In genomic region chr2:91649553-91650359, GRCm38 (mm10) we compare ENCODE assay signal across 8 mouse cellular contexts. TPM values are rescaled to one million over a fixed set of nuclear protein-coding genes. Genes with fewer than 3 reads are reported as not detected.
DNase-seq lines count a peak whose midpoint lies in the region; ATAC-seq and TF ChIP-seq lines count a peak whose summit lies in the region.

Gene Zfp408, minus strand, starts transcription at chr2:91649791.
Gene Arhgap1, plus strand, starts transcription at chr2:91649860.

- H3K27me3 ChIP-seq in G1E (ENCODE audit: insufficient read depth, low read length) = no peaks in the 10 kb centered on the region
- H3K27me3 ChIP-seq in forebrain, embryonic 16.5 days (replicated peaks; ENCODE audit: control insufficient read depth, insufficient read depth, low read length) = no peaks in the 10 kb centered on the region
- H3K27me3 ChIP-seq in lung, embryonic 14.5 days (ENCODE audit: insufficient read depth, low read length) = no peaks in the 10 kb centered on the region
- no peaks in the 10 kb centered on the region for H3K27me3 ChIP-seq in thymus, adult 2 months (ENCODE audit: control insufficient read depth, insufficient read depth, low read length)

- peaks cover 67% of the 10 kb centered on the region for H3K36me3 ChIP-seq in G1E (replicated peaks)
- peaks cover 21% of the 10 kb centered on the region for H3K36me3 ChIP-seq in forebrain, embryonic 16.5 days (ENCODE audit: control insufficient read depth, insufficient read depth)
- H3K36me3 ChIP-seq in lung, embryonic 14.5 days (ENCODE audit: insufficient read depth) = peaks cover 57% of the 10 kb centered on the region
- peaks cover 22% of the 10 kb centered on the region for H3K36me3 ChIP-seq in thymus, adult 2 months (ENCODE audit: control insufficient read depth, insufficient read depth, low read length)

- H3K9me3 ChIP-seq in G1E (replicated peaks) = no peaks in the 10 kb centered on the region
- H3K9me3 ChIP-seq in forebrain, embryonic 16.5 days (ENCODE audit: control insufficient read depth, low read length) = no peaks in the 10 kb centered on the region
- no peaks in the 10 kb centered on the region for H3K9me3 ChIP-seq in lung, embryonic 14.5 days (ENCODE audit: low read depth, low read length)

- WGBS in forebrain, embryonic 16.5 days = under 1% methylated on average over 44 of the region's 44 CpGs
- 0% methylated on average over 44 of the region's 44 CpGs for WGBS in lung, embryonic 14.5 days
- under 1% methylated on average over 44 of the region's 44 CpGs for WGBS in olfactory bulb, adult 2 months
- under 1% methylated on average over 44 of the region's 44 CpGs for WGBS in thymus, adult 2 months

- intact Hi-C loops in heart, postnatal 36 days (cut with DNase I) = loop anchor here (2.0 kb wide), 1 partner anchor 61 kb away; the partner anchor contains the start of genes Atg13 and Harbi1

- H3K4me2 ChIP-seq in forebrain, embryonic 16.5 days (ENCODE audit: low read length) = peak within 1 kb of the TSS; percentile 100
- H3K4me2 ChIP-seq in lung, embryonic 14.5 days = peak within 1 kb of the TSS; percentile 99

- peak; percentile 60; the same call in 1 of the 2 replicates for TF ChIP-seq POLR2A in olfactory bulb, adult 2 months (IDR thresholded peaks at IDR 0.05; ENCODE audit: insufficient read depth, low read depth, low read length)
- peak; percentile 60 for TF ChIP-seq POLR2A in thymus, adult 2 months (IDR thresholded peaks at IDR 0.05; ENCODE audit: control insufficient read depth, extremely low read depth, insufficient read depth, low read length, poor library complexity)

- H3K4me3 ChIP-seq in G1E (ENCODE audit: low read depth, low read length) = peak within 1 kb of the TSS; percentile 80
- H3K4me3 ChIP-seq in forebrain, embryonic 16.5 days (replicated peaks; ENCODE audit: low read length) = peak within 1 kb of the TSS; percentile 72
- H3K4me3 ChIP-seq in layer of hippocampus, adult 2 months = peak within 1 kb of the TSS; percentile 68
- H3K4me3 ChIP-seq in lung, embryonic 14.5 days (ENCODE audit: low read depth, low read length) = peak within 1 kb of the TSS; percentile 66
- H3K4me3 ChIP-seq in olfactory bulb, adult 2 months (ENCODE audit: insufficient read depth, low read depth, low read length) = peak within 1 kb of the TSS; percentile 65
- H3K4me3 ChIP-seq in thymus, adult 2 months (ENCODE audit: control insufficient read depth, insufficient read depth, low read length) = peak within 1 kb of the TSS; percentile 95

- peak within 1 kb of the TSS; percentile 90 for H3K27ac ChIP-seq in forebrain, embryonic 16.5 days (ENCODE audit: low read length)
- H3K27ac ChIP-seq in layer of hippocampus, adult 2 months = peak within 1 kb of the TSS; percentile 98
- peak within 1 kb of the TSS; percentile 92 for H3K27ac ChIP-seq in lung, embryonic 14.5 days (ENCODE audit: low read depth)
- peak within 1 kb of the TSS; percentile 82 for H3K27ac ChIP-seq in olfactory bulb, adult 2 months (ENCODE audit: insufficient read depth, low read depth, low read length)
- H3K27ac ChIP-seq in thymus, adult 2 months (ENCODE audit: control insufficient read depth, insufficient read depth, low read length) = peak within 1 kb of the TSS; percentile 84

- H3K4me1 ChIP-seq in G1E (ENCODE audit: insufficient read depth, low read depth, low read length) = peaks cover 50% of the 10 kb centered on the region
- H3K4me1 ChIP-seq in forebrain, embryonic 16.5 days (replicated peaks; ENCODE audit: control insufficient read depth, insufficient read depth, low read length) = peaks cover 22% of the 10 kb centered on the region
- peaks cover 4% of the 10 kb centered on the region; the same call in 1 of the 2 replicates for H3K4me1 ChIP-seq in lung, embryonic 14.5 days (ENCODE audit: insufficient read depth)
- H3K4me1 ChIP-seq in olfactory bulb, adult 2 months (ENCODE audit: control insufficient read depth, insufficient read depth, low read length) = peaks cover 30% of the 10 kb centered on the region
- H3K4me1 ChIP-seq in thymus, adult 2 months (replicated peaks; ENCODE audit: control insufficient read depth, insufficient read depth, low read length) = peaks cover 34% of the 10 kb centered on the region

- peak; percentile 96 for ATAC-seq in G1E (ENCODE audit: extremely low read depth, insufficient number of reproducible peaks, low FRiP score, poor library complexity, severe bottlenecking)
- ATAC-seq in forebrain, embryonic 16.5 days = peak; percentile 96
- ATAC-seq in lung, embryonic 14.5 days (ENCODE audit: insufficient read depth) = peak; percentile 95

- DNase-seq in G1E (ENCODE audit: low spot score) = peak; percentile 98
- peak; percentile 97 for DNase-seq in cerebellum, adult 18-20 months
- DNase-seq in heart, postnatal 36 days = peak; percentile 95 to 96
- DNase-seq in layer of hippocampus, adult 2 months (ENCODE audit: low spot score in 2 of 2) = peak; percentile 95 to 96
- DNase-seq in lung, embryonic 14.5 days = peak; percentile 99
- peak; percentile 96 for DNase-seq in thymus, adult 2 months

- H3K9ac ChIP-seq in forebrain, embryonic 16.5 days (replicated peaks; ENCODE audit: low read depth, low read length) = peak within 1 kb of the TSS; percentile 87
- peak within 1 kb of the TSS; percentile 71 for H3K9ac ChIP-seq in lung, embryonic 14.5 days

- TF ChIP-seq CTCF in G1E (IDR thresholded peaks at IDR 0.05; ENCODE audit: low read depth, low read length) = no peak
- TF ChIP-seq CTCF in layer of hippocampus, adult 2 months (conservative IDR thresholded peaks at IDR 0.05) = peak; percentile 1; the same call in 1 of the 2 replicates
- TF ChIP-seq CTCF in lung, embryonic 14.5 days (IDR thresholded peaks at IDR 0.05; ENCODE audit: low read depth) = no peak
- TF ChIP-seq CTCF in olfactory bulb, adult 2 months (IDR thresholded peaks at IDR 0.05; ENCODE audit: insufficient read depth, low read depth, low read length) = no peak
- TF ChIP-seq CTCF in thymus, adult 2 months (IDR thresholded peaks at IDR 0.05; ENCODE audit: borderline replicate concordance, control insufficient read depth, extremely low read depth, insufficient read depth, low read length, poor library complexity) = no peak

RNA-seq across cellular contexts. Expression of gene Zfp408, which starts in this region (rescaled TPM):
- total RNA-seq in G1E (2014; fragmentation: Nextera tagmentation) (9.5 and 9.9 TPM in 2 replicates), G1E (2017) (12.5 and 13.3 TPM in 2 replicates)
- polyA plus RNA-seq in G1E (2012) = 15.2 and 16.9 TPM in 2 replicates
- polyA plus RNA-seq in forebrain, embryonic 16.5 days (2015; fragmentation: Nextera tagmentation; extraction: Ambion mirVana) = 10.8 and 16.2 TPM in 2 replicates
- total RNA-seq in heart, postnatal 36 days (2021) = 1 to 10 TPM; 3.5 to 4.2 TPM
- 10 to 100 TPM; 11.0 to 12.4 TPM for total RNA-seq in layer of hippocampus, adult 2 months (2021)
- 6.1 and 7.0 TPM in 2 replicates for polyA plus RNA-seq in lung, embryonic 14.5 days (2014; fragmentation: Nextera tagmentation; extraction: Ambion mirVana)
- polyA plus RNA-seq in olfactory bulb, adult 2 months (2012; ENCODE audit: insufficient read depth, insufficient read length, low replicate concordance, missing spikeins) = not detected in 2 replicates
- polyA plus RNA-seq in thymus, adult 2 months (2012; rRNA removed) = 52.2 and 62.6 TPM in 2 replicates

RNA-seq across cellular contexts. Expression of gene Arhgap1, which starts in this region (rescaled TPM):
- 53.1 and 61.5 TPM in 2 replicates for total RNA-seq in G1E (2014; fragmentation: Nextera tagmentation)
- 58.1 and 65.1 TPM in 2 replicates for total RNA-seq in G1E (2017)
- 27.8 and 37.8 TPM in 2 replicates for polyA plus RNA-seq in G1E (2012)
- 99.2 and 99.4 TPM in 2 replicates for polyA plus RNA-seq in forebrain, embryonic 16.5 days (2015; fragmentation: Nextera tagmentation; extraction: Ambion mirVana)
- total RNA-seq in heart, postnatal 36 days (2021) = 10 to 100 TPM; 23.6 to 27.3 TPM
- total RNA-seq in layer of hippocampus, adult 2 months (2021) = 10 to 100 TPM; 65.1 to 66.2 TPM
- polyA plus RNA-seq in lung, embryonic 14.5 days (2014; fragmentation: Nextera tagmentation; extraction: Ambion mirVana) = 125 and 132 TPM in 2 replicates
- 160 TPM in 1 of 2 replicates, not detected in the other for polyA plus RNA-seq in olfactory bulb, adult 2 months (2012; ENCODE audit: insufficient read depth, insufficient read length, low replicate concordance, missing spikeins)
- polyA plus RNA-seq in thymus, adult 2 months (2012; rRNA removed) = 185 and 191 TPM in 2 replicates

Comparison
In these comparisons a context has a peak if more than half of its experiments do, and no peak if none do; other contexts are left out.
1. Peak in every context shown above with its lines: DNase-seq, ATAC-seq, H3K4me3 ChIP-seq and H3K27ac ChIP-seq.